Mouse (Mus musculus): ENCODE measurements at regions not wholly inside any gene's neighbourhood (a gene's known extent, or its start where the extent isn't known, plus 50 kb on each side); places are given as distances from the start of the nearest gene placed in this dataset.

- no peaks in the 10 kb centered on the region for H3K36me3 ChIP-seq (ENCODE audit: control insufficient read depth, insufficient read depth, low read length, poor library complexity, severe bottlenecking)
- H3K4me3 ChIP-seq (ENCODE audit: low read depth, low read length), result no peak overlapping the region
- H3K27ac ChIP-seq (ENCODE audit: insufficient read depth, low read length), result no peak overlapping the region
- no peak overlapping the region for H3K9ac ChIP-seq (ENCODE audit: low read depth, poor library complexity, severe bottlenecking)
- no peaks in the 10 kb centered on the region for H3K4me1 ChIP-seq (ENCODE audit: control insufficient read depth, insufficient read depth, low read length)
- TF ChIP-seq EP300 (IDR thresholded peaks at IDR 0.05; ENCODE audit: insufficient read depth, low read depth, low read length) (no peak), POLR2A (IDR thresholded peaks at IDR 0.05; ENCODE audit: insufficient read depth, low read length) (no peak), CTCF (IDR thresholded peaks at IDR 0.05; ENCODE audit: low read depth, low read length) (no peak)
- H3K27me3 ChIP-seq (ENCODE audit: control insufficient read depth, insufficient read depth, low read length, poor library complexity, severe bottlenecking), result no peaks in the 10 kb centered on the region
- no peaks in the 10 kb centered on the region for H3K9me3 ChIP-seq (replicated peaks; ENCODE audit: control insufficient read depth, insufficient read depth, low read length, poor library complexity, severe bottlenecking)
Measured at GRCm38 (mm10) chr6:120581748-120582147, 50.6 kb upstream of the Hdhd5 start.
